In the genomic region with DNA sequence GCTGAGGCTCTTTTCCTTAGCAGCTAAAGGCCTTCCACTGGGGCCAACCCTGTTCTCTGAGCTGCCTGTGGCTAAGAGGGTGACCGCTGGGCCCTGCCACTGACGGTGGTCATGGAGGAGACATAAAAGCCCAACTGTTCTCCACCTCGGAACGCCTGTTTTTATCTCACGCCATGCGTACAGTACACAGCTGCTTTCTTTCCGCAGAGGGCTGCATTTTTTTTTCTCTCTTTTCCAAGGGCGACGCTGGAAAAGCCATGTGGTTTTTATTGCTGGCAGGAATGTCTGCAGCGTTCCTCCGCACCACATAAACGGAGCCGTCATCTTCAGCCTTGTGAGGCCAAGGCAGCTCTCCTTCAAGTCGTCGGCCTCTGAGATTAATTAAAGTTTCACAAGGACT, we compare ENCODE assay signal across 16 mouse cellular contexts. TPM values are rescaled to one million over a fixed set of nuclear protein-coding genes. Genes with fewer than 3 reads are reported as not detected.
DNase-seq lines count a peak whose midpoint lies in the region; ATAC-seq and TF ChIP-seq lines count a peak whose summit lies in the region.
"Had no signal": no experiment of that assay in that cellular context is flagged by ENCODE, and none has a peak within 500 bp of the region (broad histone marks: within the 10 kb centered on the region; RNA-seq: fewer than 3 reads in every experiment).

No protein-coding gene starts in this region.

- no peak overlapping the region for H3K4me3 ChIP-seq in heart, embryonic 12.5 days
- no peak overlapping the region for H3K4me3 ChIP-seq in midbrain, embryonic 11.5 days (ENCODE audit: low read depth, low read length)
- H3K4me3 ChIP-seq in midbrain, embryonic 10.5 days: no peak overlapping the region
- H3K4me3 ChIP-seq in intestine, embryonic 15.5 days (replicated peaks): no peak overlapping the region
- H3K4me3 ChIP-seq in myocyte: no peak overlapping the region
- no peak overlapping the region for H3K4me3 ChIP-seq in cerebellum, adult 2 months (replicated peaks; ENCODE audit: insufficient read depth, low read depth, low read length)
- H3K4me3 ChIP-seq: heart, embryonic 13.5 days; midbrain, embryonic 13.5 days had no signal

- peaks cover 100% of the 10 kb centered on the region for H3K27me3 ChIP-seq in heart, embryonic 12.5 days (replicated peaks)
- peaks cover 71% of the 10 kb centered on the region for H3K27me3 ChIP-seq in midbrain, embryonic 11.5 days (ENCODE audit: control insufficient read depth, insufficient read depth, low read length)
- H3K27me3 ChIP-seq in midbrain, embryonic 10.5 days (ENCODE audit: low read depth, poor library complexity, severe bottlenecking): peaks cover 100% of the 10 kb centered on the region
- peaks cover 52% of the 10 kb centered on the region for H3K27me3 ChIP-seq in intestine, embryonic 15.5 days (replicated peaks)
- H3K27me3 ChIP-seq in myocyte (ENCODE audit: control insufficient read depth, insufficient read depth, insufficient read length): no peaks in the 10 kb centered on the region
- peaks cover 11% of the 10 kb centered on the region; the same call in 1 of the 2 replicates for H3K27me3 ChIP-seq in cerebellum, adult 2 months (ENCODE audit: control insufficient read depth, insufficient read depth, low read length)

- 21% methylated on average over 15 of the region's 15 CpGs for WGBS in heart, embryonic 12.5 days
- 18% methylated on average over 15 of the region's 15 CpGs for WGBS in midbrain, embryonic 11.5 days
- 16% methylated on average over 15 of the region's 15 CpGs for WGBS in midbrain, embryonic 10.5 days
- 4% methylated on average over 15 of the region's 15 CpGs for WGBS in intestine, embryonic 15.5 days
- 41% methylated on average over 15 of the region's 15 CpGs for WGBS in cerebellum, adult 2 months

- H3K27ac ChIP-seq in heart, embryonic 12.5 days (ENCODE audit: poor library complexity, severe bottlenecking): no peak overlapping the region
- no peak overlapping the region for H3K27ac ChIP-seq in midbrain, embryonic 11.5 days (ENCODE audit: low read depth, low read length)
- H3K27ac ChIP-seq in midbrain, embryonic 10.5 days (replicated peaks): no peak overlapping the region; the same call in 1 of the 2 replicates
- H3K27ac ChIP-seq in intestine, embryonic 15.5 days: peak overlapping the region; percentile 27; the same call in 1 of the 2 replicates
- no peak overlapping the region for H3K27ac ChIP-seq in cerebellum, adult 2 months (ENCODE audit: insufficient read depth, low read length)
- H3K27ac ChIP-seq: heart, embryonic 13.5 days; liver, embryonic 14.5 days; midbrain, embryonic 13.5 days had no signal

- H3K9me3 ChIP-seq in heart, embryonic 12.5 days (replicated peaks): no peaks in the 10 kb centered on the region
- H3K9me3 ChIP-seq in midbrain, embryonic 11.5 days (ENCODE audit: control insufficient read depth, low read length): no peaks in the 10 kb centered on the region
- no peaks in the 10 kb centered on the region for H3K9me3 ChIP-seq in midbrain, embryonic 10.5 days (replicated peaks)
- no peaks in the 10 kb centered on the region for H3K9me3 ChIP-seq in intestine, embryonic 15.5 days
- H3K9me3 ChIP-seq: heart, embryonic 13.5 days; midbrain, embryonic 13.5 days had no signal

- H3K79me2 ChIP-seq in myocyte (ENCODE audit: control insufficient read depth, insufficient read depth): no peaks in the 10 kb centered on the region

- no peak for TF ChIP-seq CTCF in cerebellum, adult 2 months (IDR thresholded peaks at IDR 0.05; ENCODE audit: borderline replicate concordance, insufficient read depth, low read depth, low read length)

- intact Hi-C loops in heart, postnatal 10 days (cut with DNase I): no loop called here

- no peak for TF ChIP-seq POLR2A in myocyte (IDR thresholded peaks at IDR 0.05; ENCODE audit: insufficient read length, low read depth)
- TF ChIP-seq POLR2A in cerebellum, adult 2 months (IDR thresholded peaks at IDR 0.05; ENCODE audit: borderline replicate concordance, insufficient read depth, low read length): no peak

- H3K9ac ChIP-seq in heart, embryonic 12.5 days: no peak overlapping the region
- H3K9ac ChIP-seq in midbrain, embryonic 11.5 days (ENCODE audit: low read length): no peak overlapping the region
- H3K9ac ChIP-seq in intestine, embryonic 15.5 days: no peak overlapping the region
- H3K9ac ChIP-seq: heart, embryonic 13.5 days; liver, embryonic 14.5 days; midbrain, embryonic 13.5 days had no signal

- no peak overlapping the region for H3ac ChIP-seq in myocyte (ENCODE audit: control insufficient read depth, insufficient read length)

- no peaks in the 10 kb centered on the region for H3K36me3 ChIP-seq in heart, embryonic 12.5 days
- H3K36me3 ChIP-seq in midbrain, embryonic 11.5 days (ENCODE audit: control insufficient read depth, insufficient read depth, low read length): no peaks in the 10 kb centered on the region
- no peaks in the 10 kb centered on the region for H3K36me3 ChIP-seq in midbrain, embryonic 10.5 days
- H3K36me3 ChIP-seq in intestine, embryonic 15.5 days: no peaks in the 10 kb centered on the region
- no peaks in the 10 kb centered on the region for H3K36me3 ChIP-seq in myocyte (ENCODE audit: control insufficient read depth, insufficient read depth)
- H3K36me3 ChIP-seq: heart, embryonic 13.5 days; midbrain, embryonic 13.5 days had no signal

- no peak for ATAC-seq in heart, embryonic 12.5 days (ENCODE audit: insufficient number of reproducible peaks, low FRiP score)
- ATAC-seq in midbrain, embryonic 11.5 days (ENCODE audit: low FRiP score): no peak
- peak; percentile 22 for ATAC-seq in intestine, embryonic 15.5 days
- ATAC-seq: forebrain, embryonic 16.5 days; midbrain, embryonic 13.5 days had no signal

- H3K4me2 ChIP-seq in heart, embryonic 12.5 days: peak overlapping the region; percentile 11; the same call in 1 of the 2 replicates
- H3K4me2 ChIP-seq in midbrain, embryonic 11.5 days: no peak overlapping the region
- H3K4me2 ChIP-seq in intestine, embryonic 15.5 days (replicated peaks): peak overlapping the region; percentile 15; the same call in 1 of the 2 replicates
- H3K4me2 ChIP-seq in myocyte (ENCODE audit: low read depth): peak overlapping the region; percentile 66
- H3K4me2 ChIP-seq: heart, embryonic 13.5 days; midbrain, embryonic 13.5 days had no signal

- H3K4me1 ChIP-seq in heart, embryonic 12.5 days (replicated peaks): peaks cover 9% of the 10 kb centered on the region; the same call in 1 of the 2 replicates
- no peaks in the 10 kb centered on the region for H3K4me1 ChIP-seq in midbrain, embryonic 11.5 days (ENCODE audit: control insufficient read depth, insufficient read depth, low read length)
- H3K4me1 ChIP-seq in midbrain, embryonic 10.5 days: peaks cover 8% of the 10 kb centered on the region
- H3K4me1 ChIP-seq in intestine, embryonic 15.5 days (replicated peaks): peaks cover 11% of the 10 kb centered on the region
- H3K4me1 ChIP-seq in cerebellum, adult 2 months (ENCODE audit: control insufficient read depth, insufficient read depth, low read length): no peaks in the 10 kb centered on the region

- DNase-seq in heart, postnatal 10 days: no peak
- DNase-seq in midbrain, embryonic 11.5 days (ENCODE audit: low spot score, missing footprints): peak; percentile 86
- no peak for DNase-seq in midbrain, embryonic 10.5 days (ENCODE audit: low spot score)
- DNase-seq in cerebellum, adult 2 months: no peak
- DNase-seq in right cerebral cortex, adult 18-20 months: no peak
- DNase-seq: B cell, adult 2 months; gastrocnemius, postnatal 25 days; kidney, adult 9 months had no signal

TF ChIP-seq in myocyte, 11 proteins besides CTCF, POLR2A, EP300 and RAD21:
- no peak for TF ChIP-seq MAX (IDR thresholded peaks at IDR 0.05; ENCODE audit: low read depth)
- peak; percentile 71 for TF ChIP-seq TCF12 (IDR thresholded peaks at IDR 0.05; ENCODE audit: insufficient read depth, poor library complexity, severe bottlenecking)
- TF ChIP-seq MYOG (IDR thresholded peaks at IDR 0.05; ENCODE audit: control insufficient read depth in 1 of 3, insufficient read depth in 1 of 3, insufficient read length in 2 of 3, low read depth in 2 of 3): peak in 2 of 3 experiments; percentile 81 to 88
- no peak for TF ChIP-seq E2F4 (IDR thresholded peaks at IDR 0.05; ENCODE audit: insufficient read depth)
- TF ChIP-seq SRF (IDR thresholded peaks at IDR 0.05; ENCODE audit: control insufficient read depth, insufficient read length, low read depth): no peak
- no peak for TF ChIP-seq REST (IDR thresholded peaks at IDR 0.05; ENCODE audit: insufficient read depth, insufficient read length)
- TF ChIP-seq POLR2AphosphoS2 (IDR thresholded peaks at IDR 0.05; ENCODE audit: insufficient read length, low read depth): no peak
- TF ChIP-seq MYOD1 (IDR thresholded peaks at IDR 0.05; ENCODE audit: control insufficient read depth in 1 of 3, insufficient read length in 2 of 3, low read depth in 2 of 3): peak; percentile 43 to 79 (median 64)
- no peak for TF ChIP-seq CEBPB (IDR thresholded peaks at IDR 0.05; ENCODE audit: insufficient read depth, poor library complexity, severe bottlenecking)
- no peak for TF ChIP-seq USF1 (IDR thresholded peaks at IDR 0.05; ENCODE audit: low read depth)
- TF ChIP-seq TCF3 (IDR thresholded peaks at IDR 0.05; ENCODE audit: insufficient read length, low read depth): peak; percentile 53

RNA-seq across cellular contexts. Expression of a gene that starts 26.3 kb away (rescaled TPM):
- polyA plus RNA-seq in heart, embryonic 12.5 days (2016; fragmentation: Nextera tagmentation; extraction: Ambion mirVana): 0.04 and 0.06 TPM in 2 replicates
- total RNA-seq in heart, postnatal 10 days (2021): under 1 TPM; 0.26 to 0.32 TPM
- polyA plus RNA-seq in midbrain, embryonic 11.5 days (2014; fragmentation: Nextera tagmentation; extraction: Ambion mirVana): 0.08 TPM in 1 of 2 replicates, not detected in the other
- 0.04 TPM in 2 replicates for polyA plus RNA-seq in midbrain, embryonic 10.5 days (2016; fragmentation: Nextera tagmentation; extraction: Ambion mirVana)
- polyA plus RNA-seq in intestine, embryonic 15.5 days (2015; fragmentation: Nextera tagmentation; extraction: Ambion mirVana): 0.24 and 0.26 TPM in 2 replicates
- 19.6 TPM for polyA plus RNA-seq in myocyte (2012; fragmentation: generic; extraction: Trizol)
- 0.05 TPM in 1 of 2 replicates, not detected in the other for polyA plus RNA-seq in cerebellum, adult 2 months (2012; rRNA removed)
- polyA plus RNA-seq: cortical plate, adult 2 months; forebrain, embryonic 16.5 days; midbrain, embryonic 13.5 days had no signal

Comparison
In these comparisons a context has a peak if more than half of its experiments do, and no peak if none do; other contexts are left out.
1. RNA of a gene that starts 26.3 kb away (polyA plus RNA-seq): 19.6 TPM in myocyte (single experiment); 0.24 to 0.26 TPM in intestine, embryonic 15.5 days, 0.08 TPM in midbrain, embryonic 11.5 days, 0.04 to 0.06 TPM in heart, embryonic 12.5 days, 0.04 TPM in midbrain, embryonic 10.5 days and 0.05 TPM in cerebellum, adult 2 months; every median in the first group is over 10 times any median in the second.